Mouse (Mus musculus) granulocyte monocyte progenitor cell, adult 5-6 weeks (primary cell): ENCODE results near the gene 9930021J03Rik. TPM values are rescaled to one million over a fixed set of nuclear protein-coding genes. Genes with fewer than 3 reads are reported as not detected.
A peak's percentile ranks its signal among the peaks of the same experiment; 100 is the strongest.

ENCODE experiments used
- ATAC-seq: replicated peaks from 2 replicates; pipeline ENCODE4 v1.8.0; 2016; ENCODE audit warnings: mild to moderate bottlenecking, moderate TSS enrichment, inconsistent platforms; ENCODE audit not compliant: poor library complexity, severe bottlenecking
- total RNA-seq, 2 experiments: library from RNA; stranded (forward) in 1 of 2; stranded (reverse) in 1 of 2; fragments of 200-712, 200-1000 nt in 1 of 2; fragments of >200 nt in 1 of 2; fragmentation: Nextera tagmentation in 1 of 2; gene quantifications; 2 replicates each; pipeline ENCODE4 v1.2.3; 2014 to 2017

Gene 9930021J03Rik
- total RNA-seq, 2 experiments from 2014 or later: 9.6 to 22.3 TPM

DNA sequence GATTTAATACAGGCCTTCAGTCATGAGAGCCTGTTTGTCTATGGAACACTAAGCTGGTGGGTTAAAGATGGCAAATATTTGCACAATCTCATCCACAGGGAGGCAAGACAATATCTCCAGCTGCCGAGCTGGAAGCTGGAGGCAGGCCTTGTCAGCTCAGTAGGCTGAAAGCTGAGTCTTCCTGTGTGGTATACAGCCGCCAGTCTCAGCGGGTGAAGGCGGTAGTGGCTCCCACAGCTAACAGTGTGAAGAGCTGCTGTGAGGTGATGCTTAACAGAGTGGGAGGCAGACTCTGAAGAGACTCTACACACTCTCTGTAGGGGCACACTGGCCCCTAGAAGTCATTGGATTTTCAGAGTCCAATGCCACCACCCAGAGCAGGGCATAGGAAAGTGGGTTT, 104.1 kb downstream of the 9930021J03Rik start:
- no peak for ATAC-seq

DNA sequence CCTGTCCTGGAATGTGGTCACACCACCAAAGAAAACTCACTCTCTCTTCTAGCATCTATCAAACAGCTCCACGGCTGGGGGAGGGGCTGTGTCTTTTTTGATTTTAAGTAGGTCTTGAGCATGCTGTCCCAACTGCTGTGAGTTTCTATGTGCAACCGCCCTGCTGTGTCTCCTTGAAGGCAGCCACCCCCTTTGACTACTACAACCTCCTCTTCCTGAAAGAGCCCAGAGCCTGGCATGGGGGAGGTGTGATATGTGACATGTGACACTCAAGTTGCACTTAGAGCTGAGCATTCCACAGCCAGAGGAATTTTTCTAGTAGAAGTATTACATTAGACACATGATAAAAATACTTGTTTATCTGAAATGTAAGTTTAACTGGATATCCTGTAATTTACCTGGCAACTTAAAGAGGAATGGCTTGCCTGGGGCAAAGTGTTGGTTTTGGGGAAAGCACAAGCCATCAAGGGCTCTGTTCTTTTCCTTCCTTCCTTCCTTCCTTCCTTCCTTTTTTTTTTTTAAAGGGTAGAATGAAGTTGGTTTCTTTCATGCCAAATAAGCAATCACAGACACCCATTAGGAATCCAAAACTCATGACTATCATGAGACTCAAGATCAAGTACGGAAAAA, 108.4 kb downstream of the 9930021J03Rik start, which contains the start of gene Mlana:
Gene Mlana (plus strand): TSS at position 580 of the 630 bp plus-strand sequence.
- ATAC-seq: no peak

DNA sequence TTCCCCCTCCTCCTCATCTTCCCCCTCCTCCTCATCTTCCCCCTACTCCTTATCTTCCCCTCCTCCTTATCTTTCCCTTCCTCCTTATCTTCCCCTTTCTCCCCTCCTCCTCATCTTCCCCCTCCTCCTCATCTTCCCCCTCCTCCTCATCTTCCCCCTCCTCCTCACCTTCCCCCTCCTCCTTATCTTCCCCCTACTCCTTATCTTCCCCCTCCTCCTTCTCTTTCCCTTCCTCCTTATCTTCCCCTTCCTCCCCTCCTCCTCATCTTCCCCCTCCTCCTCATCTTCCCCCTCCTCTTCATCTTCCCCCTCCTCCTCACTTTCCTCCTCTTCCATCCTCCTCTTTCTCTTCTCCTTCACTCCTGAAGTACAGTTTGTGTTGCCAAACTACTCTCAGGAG, 108.9 kb downstream of the 9930021J03Rik start:
- no peak for ATAC-seq

DNA sequence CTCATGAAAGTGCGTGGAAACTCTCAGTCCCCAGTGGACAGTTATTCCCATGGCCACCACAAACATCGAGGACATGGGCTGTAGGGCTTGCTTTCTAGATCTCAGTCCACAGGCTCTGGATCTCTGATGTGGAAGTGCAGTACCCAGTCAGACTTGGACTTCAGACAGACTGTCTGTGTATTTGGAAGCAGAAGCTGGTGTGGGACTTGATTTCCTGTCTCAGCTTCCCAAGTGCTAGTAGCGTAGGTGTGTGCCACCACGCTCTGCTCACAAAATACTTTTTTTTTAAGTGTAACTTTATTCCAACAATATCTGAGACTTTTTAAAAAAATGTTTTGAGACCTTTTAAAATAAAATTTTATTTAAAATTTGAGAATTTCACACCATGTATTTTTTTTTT, 109.5 kb downstream of the 9930021J03Rik start:
- no peak for ATAC-seq

DNA sequence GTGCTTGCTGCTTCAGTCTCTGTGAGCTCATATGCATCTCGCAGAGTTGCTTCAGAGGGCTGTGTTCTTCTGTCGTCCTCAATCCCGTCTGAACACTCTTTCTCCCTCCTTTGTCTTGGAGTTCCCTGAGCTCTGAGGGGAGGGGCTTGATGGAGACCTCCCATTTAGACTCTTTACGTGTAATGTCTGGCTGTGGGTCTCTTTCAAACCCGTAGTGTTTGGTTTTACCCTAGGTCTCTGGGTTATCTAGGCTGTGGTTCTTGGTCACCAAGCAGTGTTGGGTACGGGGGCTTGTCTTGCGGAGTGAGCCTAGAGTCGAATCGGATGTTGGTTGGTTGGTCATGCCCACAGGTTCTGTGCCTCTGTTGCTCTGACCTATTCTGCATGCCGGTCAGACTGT, 110.7 kb downstream of the 9930021J03Rik start:
- ATAC-seq: no peak

DNA sequence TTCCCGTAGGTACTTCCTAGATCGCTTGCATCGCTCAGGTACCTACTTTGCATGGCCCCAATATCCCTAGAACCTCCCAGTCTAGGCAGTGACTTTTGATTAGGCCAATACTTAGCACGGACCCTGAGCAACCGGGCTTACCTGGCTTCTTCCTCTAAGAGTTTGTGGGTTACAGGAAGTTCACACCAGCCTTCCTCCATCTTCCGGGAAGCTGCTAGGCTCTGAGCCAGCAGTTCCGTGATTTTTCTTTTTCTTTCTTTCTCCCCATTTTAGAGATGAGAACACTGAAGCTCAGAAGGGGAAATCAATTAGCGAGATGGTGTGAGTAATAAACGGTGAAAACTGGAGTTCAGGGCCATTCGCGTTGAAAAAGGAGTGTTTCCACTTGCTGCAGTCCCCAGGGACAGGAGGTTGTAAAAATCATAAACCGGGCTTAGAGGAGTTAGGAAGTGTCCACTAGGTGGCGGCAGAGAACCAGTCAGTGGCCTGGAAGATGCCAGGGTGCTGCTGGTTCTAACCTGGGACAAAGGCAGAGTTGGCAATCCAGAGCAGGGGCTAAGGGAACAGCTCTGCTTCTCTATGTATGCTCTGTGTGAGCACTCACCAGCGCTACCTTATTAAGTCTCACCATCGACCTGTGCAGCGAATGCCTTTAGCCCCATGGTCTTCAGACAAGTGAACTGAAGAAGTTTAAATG, 121.8 kb downstream of the 9930021J03Rik start:
- ATAC-seq: peak; percentile 71

DNA sequence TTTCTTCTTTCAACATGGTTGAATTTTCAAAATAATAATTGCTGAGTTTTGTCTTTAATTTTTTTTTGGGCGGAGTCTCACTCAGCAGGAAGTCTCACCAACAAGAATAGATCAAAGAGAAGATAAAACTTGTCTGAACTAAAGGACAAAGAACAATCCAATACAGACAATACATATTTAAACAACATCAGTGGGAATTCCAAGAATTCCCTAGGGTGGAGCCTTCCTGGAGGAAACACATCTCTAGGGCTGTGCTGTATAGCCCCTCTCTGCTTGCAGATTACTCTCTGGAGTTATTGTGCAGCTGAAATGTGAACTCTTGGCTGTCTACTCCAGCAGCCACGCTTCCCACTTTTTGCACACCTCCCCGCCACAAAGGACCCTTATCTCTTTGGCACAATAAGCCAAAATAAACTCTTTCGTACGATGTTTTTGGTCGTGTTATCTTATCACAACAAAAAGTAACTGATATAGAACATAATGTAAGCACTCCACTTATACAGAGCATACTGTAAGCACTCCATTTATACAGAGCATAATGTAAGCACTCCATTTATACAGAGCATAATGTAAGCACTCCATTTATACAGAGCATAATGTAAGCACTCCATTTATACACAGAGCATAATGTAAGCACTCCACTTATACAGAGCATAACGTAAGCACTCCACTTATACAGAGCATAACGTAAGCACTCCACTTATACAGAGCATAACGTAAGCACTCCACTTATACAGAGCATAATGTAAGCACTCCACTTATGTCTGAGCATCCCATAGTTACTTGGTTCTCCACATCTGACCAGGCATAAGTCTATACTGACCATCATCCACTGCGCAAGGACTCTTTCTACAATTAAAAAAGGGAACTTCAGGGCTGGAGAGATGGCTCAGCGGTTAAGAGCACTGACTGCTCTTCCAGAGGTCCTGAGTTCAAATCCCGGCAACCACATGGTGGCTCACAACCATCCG, 125.3 kb downstream of the 9930021J03Rik start:
- ATAC-seq: no peak

DNA sequence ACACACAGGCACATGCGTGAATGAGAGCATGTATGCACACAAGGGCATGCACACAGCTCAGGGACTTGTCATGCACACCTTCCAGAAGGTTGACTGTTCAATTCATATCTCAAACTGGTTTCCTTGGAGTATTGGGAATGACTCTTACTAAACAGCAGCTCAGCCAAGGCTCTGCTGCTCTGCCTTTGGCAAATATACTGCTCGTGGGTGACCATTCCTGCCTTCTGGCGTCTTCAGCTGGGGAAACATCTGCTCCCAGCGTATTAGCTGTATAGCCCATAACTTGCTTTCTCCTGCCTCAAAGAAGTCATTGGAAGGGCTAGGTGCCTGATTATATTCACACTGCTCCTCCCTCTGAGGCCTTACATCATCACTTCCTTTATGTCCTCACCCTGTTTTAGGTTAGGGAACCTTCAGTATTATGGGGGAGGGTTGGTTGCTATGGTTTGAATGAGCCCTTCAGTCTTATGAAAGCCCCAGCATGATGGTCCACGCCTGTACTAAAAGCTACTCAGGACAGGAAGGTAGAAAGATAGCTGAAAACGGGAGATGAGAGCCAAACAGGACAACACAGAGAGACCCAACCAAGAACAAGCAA, 127.5 kb downstream of the 9930021J03Rik start:
- peak; percentile 87 for ATAC-seq

DNA sequence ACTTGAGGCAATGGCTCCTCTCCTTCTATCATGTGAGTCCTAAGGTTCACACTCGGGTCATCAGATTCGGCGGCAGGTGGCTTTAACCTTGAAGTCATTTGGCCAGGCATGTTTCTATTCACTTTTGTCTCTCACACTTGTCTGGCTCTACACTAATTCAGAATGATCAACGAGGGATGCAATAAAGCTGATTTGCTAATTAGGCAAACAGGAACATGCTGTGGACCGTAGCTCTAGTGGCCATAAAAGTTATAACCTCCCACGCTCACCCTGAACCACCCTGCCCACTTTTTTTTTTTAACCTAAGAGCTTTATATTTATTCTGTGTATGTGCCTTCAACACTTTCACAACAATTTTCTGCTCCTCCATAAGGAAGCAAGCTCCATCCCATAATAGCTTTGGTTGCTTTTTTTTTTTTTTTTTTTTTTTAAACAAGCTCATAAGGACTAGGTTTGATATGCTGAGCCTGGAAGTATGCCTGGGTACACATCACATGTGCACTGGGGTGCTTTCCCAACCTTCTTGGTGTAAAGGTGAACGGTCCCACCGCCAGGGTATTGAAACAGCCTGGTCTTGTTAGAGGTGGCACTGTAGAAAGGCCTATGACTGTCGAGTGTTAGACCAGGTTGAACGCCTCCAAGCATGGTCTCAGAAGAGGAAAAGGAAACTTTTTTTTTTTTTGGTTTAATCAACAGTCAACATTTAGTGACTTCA, 129.2 kb downstream of the 9930021J03Rik start:
- no peak for ATAC-seq

DNA sequence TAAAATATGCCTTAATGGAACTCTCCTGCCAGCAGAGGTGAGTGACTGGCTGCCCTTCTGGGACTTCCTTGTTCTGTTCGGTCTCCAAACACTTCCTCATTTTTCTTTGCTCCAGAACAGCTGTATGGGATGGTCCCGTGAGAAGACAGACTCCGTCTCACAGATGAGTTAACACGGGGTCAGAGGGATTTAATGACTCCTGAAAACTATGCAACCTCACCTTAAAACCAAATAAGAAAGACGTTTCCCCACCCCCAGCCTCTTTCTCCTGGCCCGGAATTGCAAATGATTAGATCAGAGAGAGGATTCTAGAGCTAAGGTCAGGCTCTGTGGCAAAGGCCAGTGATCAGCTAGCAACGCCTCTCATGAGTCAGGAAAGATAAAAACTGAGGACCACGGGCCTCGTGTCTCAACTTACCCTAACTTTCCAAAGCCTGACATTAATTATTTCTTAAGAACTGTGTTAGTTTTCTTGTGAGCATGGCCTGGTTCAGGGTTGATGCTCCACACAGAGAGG, 130.2 kb downstream of the 9930021J03Rik start:
- peak; percentile 81 for ATAC-seq

DNA sequence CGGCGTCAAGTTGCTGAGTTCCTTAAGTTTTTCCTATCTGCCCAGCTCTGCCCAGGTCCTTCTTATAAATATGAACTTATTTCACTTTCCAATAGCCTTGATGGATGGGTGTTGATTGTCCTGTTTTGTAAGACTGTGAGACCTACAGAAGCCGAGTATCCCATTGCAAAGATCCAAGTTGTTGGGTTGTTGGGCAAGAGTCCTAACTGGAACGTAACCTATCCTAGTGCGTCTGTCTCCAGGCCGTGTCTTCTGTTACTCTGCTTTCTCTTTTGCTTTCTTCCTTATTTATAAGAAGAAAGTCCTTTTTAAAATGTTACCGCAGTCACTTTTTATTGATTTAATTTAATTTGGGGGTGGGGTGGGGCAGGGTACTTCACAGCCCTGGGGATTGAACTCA, 130.8 kb downstream of the 9930021J03Rik start:
- no peak for ATAC-seq

DNA sequence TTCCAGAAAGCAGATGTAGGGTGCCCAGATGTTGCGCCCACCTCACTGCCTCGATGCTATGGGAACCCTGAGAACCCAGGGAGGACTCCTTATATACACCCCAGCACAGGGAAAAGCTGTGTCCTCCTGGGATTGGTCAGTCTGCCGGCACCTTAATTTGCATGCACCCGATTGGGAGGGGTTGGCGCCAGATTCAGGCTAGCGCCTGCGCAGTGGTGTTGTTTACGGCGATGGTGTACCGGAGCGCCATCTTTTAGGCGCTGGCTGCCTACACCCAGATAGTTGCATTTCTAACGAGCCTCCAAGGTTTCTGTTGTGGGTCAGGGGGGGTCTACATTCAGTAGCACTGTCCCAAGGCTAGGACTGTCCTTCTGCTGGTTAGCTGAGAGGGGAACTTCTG, 133.1 kb downstream of the 9930021J03Rik start:
- ATAC-seq: no peak

DNA sequence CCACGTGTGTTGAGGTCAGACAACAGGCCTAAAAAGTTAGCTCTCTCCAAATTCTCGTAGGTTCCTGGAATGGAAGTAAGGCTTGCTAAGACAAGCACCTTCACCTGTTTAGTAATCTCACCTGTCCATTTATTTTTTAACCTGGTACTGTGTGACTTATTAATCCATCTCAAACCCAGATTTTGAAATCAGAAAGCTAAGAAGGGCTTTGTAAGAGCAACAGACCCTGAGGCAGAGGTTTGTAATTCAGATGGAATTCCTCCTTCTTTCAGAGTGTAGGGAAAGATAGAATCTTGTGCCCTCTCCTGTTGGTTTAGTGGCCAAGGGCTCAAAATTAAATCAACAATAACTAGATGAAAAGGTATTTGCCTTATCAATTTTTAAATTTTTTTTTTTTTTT, 134.6 kb downstream of the 9930021J03Rik start:
- no peak for ATAC-seq

DNA sequence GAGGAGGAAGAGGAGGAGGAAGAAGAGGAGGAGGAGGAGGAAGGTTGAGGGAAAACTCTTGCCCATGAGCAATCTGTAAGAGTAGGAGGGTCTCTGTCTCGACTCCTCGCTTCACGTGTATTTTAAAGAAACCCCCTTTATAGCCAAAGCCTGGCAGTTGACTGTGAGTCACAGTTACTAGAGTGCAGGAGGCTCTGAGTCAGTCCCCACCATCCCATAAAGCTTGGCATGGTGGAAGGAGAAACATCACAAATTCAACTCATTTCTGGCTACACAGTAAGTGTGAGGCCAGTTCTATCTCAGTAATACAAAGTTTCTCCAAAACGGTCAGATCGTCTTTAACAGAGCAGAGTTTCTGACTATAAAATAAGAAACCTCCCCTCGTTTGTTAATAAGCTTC, 135.5 kb downstream of the 9930021J03Rik start:
- no peak for ATAC-seq

DNA sequence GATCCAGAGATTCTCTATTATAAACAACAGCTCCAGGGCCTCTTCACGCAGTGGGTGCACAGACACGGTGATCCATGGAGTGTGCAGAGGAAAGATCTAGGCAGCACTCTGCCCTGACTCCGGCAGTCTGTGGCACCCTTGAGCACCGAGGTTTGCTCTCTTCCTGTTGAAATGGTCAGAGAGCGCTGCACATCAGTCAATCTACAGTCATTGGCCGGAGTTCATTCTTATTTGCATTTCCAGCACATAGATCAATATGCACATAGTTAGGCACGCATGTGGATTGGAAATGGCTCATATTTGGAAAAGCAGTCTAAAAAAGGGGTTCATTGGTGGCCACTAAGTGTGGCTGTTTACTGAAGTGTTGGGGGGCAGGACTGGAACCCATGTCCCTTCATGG, 137.7 kb downstream of the 9930021J03Rik start:
- ATAC-seq: no peak

DNA sequence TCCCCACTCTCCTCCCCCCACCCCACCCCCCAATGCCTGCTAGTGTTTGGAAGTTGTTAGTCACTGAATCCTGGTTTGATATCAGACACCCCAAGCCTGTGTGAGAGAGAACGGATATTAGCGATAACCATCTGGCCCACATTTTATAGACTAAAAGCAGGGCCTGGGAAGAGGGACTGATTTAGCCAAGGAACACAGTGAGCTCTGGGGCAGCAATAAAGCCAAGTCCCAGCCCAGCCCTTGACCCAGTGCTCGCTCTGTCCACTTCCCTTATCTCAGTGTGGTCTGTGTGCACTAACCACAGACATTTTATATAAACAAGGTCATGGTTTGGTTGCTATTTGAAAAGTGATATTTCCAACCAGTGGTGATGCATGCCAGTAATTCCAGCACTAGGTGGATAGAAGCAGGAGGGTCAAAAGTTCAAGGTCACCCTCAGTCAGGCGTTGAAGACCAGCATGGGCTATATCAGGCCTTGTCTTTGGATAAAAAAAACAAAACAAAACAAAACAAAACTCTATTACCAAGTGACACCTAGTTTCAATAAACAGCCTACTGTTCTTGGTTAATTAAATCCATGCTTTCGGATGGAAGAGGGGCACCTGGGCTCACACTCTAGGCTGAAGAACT, 138.7 kb downstream of the 9930021J03Rik start:
- ATAC-seq: peak; percentile 71

DNA sequence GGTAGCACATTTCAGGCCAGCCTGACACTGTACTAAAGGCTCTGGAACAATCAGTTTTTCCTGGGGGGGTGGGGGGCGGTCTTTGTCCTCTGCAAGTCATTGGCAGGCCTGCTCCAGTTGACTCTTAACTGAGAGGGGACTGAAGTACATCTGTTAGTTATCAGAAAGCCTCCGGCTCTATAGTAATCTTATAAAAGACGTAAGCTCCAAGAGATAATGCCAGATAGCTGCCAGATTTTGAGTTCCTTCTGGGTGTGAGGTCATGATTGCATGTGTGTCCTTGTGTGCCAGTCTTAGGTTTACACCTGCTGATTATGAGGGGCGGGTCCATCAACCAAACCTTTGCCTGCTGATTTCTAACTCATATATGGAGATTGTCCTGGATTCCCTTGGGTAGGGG, 139.6 kb downstream of the 9930021J03Rik start:
- no peak for ATAC-seq

DNA sequence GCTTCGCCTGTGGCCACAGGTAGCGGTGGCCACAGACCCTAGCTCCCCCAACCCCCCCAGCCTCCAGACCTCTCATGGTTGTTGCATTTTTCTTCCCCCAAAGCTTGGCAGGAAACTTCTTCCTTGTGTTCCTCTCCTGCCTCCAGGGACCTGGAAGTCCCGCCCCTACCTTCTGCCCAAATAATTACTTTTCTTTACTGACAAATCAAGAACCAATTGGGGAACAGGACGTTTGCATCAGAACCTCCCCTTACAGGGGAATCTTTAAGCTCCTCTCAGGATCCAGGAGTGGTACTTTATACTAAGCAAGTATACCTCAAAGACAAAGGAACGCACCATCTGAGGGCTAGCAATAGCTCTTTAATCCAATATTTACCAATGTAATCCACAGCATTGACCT, 140.9 kb downstream of the 9930021J03Rik start:
- no peak for ATAC-seq
